Mouse (Mus musculus): Measurements from ENCODE around the gene Nlk.

DNA sequence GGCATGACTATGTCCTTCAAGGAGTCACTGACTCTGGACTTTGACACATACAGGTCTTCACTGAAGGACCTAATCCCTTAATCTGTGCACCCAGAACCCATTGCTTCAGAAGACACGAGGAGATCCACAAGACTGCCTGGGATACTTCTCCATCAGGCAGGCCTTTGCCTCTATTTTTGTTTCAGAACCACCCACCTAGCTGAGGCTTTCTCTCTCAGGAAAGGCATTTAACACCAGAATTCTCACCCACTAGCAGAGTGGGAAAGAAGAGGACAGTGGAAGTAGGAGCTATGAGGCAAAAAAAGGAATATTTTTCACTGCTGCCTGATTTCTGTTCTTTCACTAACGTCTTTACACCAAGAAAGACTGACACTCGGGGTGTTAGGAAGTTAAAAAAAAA, 29.2 kb upstream of the Nlk start:
- no peak for TF ChIP-seq FLI1 (IDR thresholded peaks at IDR 0.05; ENCODE audit: low read length)
- no peak for TF ChIP-seq GATA1 (IDR thresholded peaks at IDR 0.05; ENCODE audit: borderline replicate concordance, low read length)

Data from megakaryocyte, embryonic 14.5 days (primary cell).